Mouse (Mus musculus) lung, postnatal 36 days (tissue): Measurements from ENCODE around the gene Abcc6.

Source experiments
- DNase-seq: peaks from one replicate; pipeline ENCODE4 v3.0.0; 2022; ENCODE audit warnings: mixed read lengths

Abcc6 gene

GRCm38 (mm10) chr7:45928626-45929295 is 101.3 kb downstream of the Abcc6 start:
- DNase-seq, result no peak

- peak; percentile 39 for DNase-seq
These were observed 105.7 kb downstream of the Abcc6 start for GRCm38 (mm10) chr7:45924429-45924816.

GRCm38 (mm10) chr7:45923762-45924428 is 106.2 kb downstream of the Abcc6 start, which contains the start of gene Ccdc114:
TSS of gene Ccdc114 (plus strand) at chr7:45924072.
- peak; percentile 88 for DNase-seq

GRCm38 (mm10) chr7:45922928-45923761 is 107.0 kb downstream of the Abcc6 start:
- DNase-seq, result peak; percentile 98

GRCm38 (mm10) chr7:45921950-45922600 is 108.0 kb downstream of the Abcc6 start:
- DNase-seq, result no peak

- DNase-seq, result peak; percentile 74
These were observed 108.9 kb downstream of the Abcc6 start, which contains the start of gene Emp3 for GRCm38 (mm10) chr7:45921242-45921621. TSS of gene Emp3 (minus strand) at chr7:45921404.

- peak; percentile 53 for DNase-seq
These were observed 109.4 kb downstream of the Abcc6 start for GRCm38 (mm10) chr7:45920583-45921241.

- DNase-seq, result no peak
These were observed 110.3 kb downstream of the Abcc6 start for GRCm38 (mm10) chr7:45919761-45920160.

- DNase-seq, result no peak
These were observed 110.9 kb downstream of the Abcc6 start for GRCm38 (mm10) chr7:45919083-45919671.

GRCm38 (mm10) chr7:45917926-45918325 is 112.2 kb downstream of the Abcc6 start:
- no peak for DNase-seq
